Mouse (Mus musculus): ENCODE data around the gene Abcb4. TPM values are rescaled to one million over a fixed set of nuclear protein-coding genes. Genes with fewer than 3 reads are reported as not detected.

Gene Abcb4
- total and polyA plus RNA-seq, 3 experiments, result 0.27 to 0.68 (median 0.29) TPM

DNA sequence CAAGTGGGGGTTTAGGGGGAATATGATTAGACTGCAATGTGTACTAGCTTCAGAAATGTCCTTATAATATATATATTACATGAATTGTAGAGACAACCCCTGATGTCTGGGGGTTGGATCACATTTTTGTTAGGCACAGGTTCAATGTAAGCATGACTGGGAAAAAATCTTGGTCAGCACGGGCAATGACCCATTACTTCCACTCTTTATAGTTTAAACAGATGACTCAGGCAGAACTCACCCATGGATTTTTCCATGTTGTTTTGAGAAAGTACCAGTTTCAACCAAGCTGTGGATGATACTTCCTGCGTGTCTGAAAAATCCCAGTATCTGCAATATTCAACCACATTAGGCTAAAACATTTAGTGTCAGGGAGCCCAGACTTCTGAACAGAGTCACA, 16.4 kb upstream of the Abcb4 start:
- no peak overlapping the region for H3K4me3 ChIP-seq (replicated peaks in 1 of 3; ENCODE audit: low read depth in 2 of 3, low read length in 2 of 3, poor library complexity in 1 of 3)
- H3K27me3 ChIP-seq (replicated peaks), result no peaks in the 10 kb centered on the region
- no peak overlapping the region for H3K27ac ChIP-seq (ENCODE audit: insufficient read depth, low read depth)
- TF ChIP-seq NRF1 (IDR thresholded peaks at IDR 0.05; ENCODE audit: low read depth, low read length), result no peak
- no peak for TF ChIP-seq MAFK (IDR thresholded peaks at IDR 0.05; ENCODE audit: insufficient replicate concordance, low read length)
- no peak for TF ChIP-seq ETS1 (conservative IDR thresholded peaks at IDR 0.05; ENCODE audit: low read depth, low read length)
- no peak for TF ChIP-seq KAT2A (IDR thresholded peaks at IDR 0.05; ENCODE audit: insufficient replicate concordance, low read length)
- TF ChIP-seq RAD21 (IDR thresholded peaks at IDR 0.05; ENCODE audit: low read depth, low read length), result no peak
- TF ChIP-seq POLR2A (IDR thresholded peaks at IDR 0.05; ENCODE audit: low read depth, low read length), result no peak
- no peak for TF ChIP-seq SIN3A (IDR thresholded peaks at IDR 0.05; ENCODE audit: low read length)
- no peak for TF ChIP-seq POLR2AphosphoS2 (IDR thresholded peaks at IDR 0.05; ENCODE audit: low read depth, low read length)
- no peak for TF ChIP-seq ELF1 (IDR thresholded peaks at IDR 0.05; ENCODE audit: low read depth, low read length)
- no peak for TF ChIP-seq RCOR1 (conservative IDR thresholded peaks at IDR 0.05; ENCODE audit: low read depth, low read length)
- no peak; the same call in 1 of the 2 replicates for TF ChIP-seq EP300 (IDR thresholded peaks at IDR 0.05; ENCODE audit: low read length)
- TF ChIP-seq ZC3H11A (IDR thresholded peaks at IDR 0.05; ENCODE audit: low read depth, low read length), result no peak
- TF ChIP-seq ZMIZ1 (IDR thresholded peaks at IDR 0.05; ENCODE audit: low read depth, low read length), result no peak
- no peak for TF ChIP-seq UBTF (IDR thresholded peaks at IDR 0.05; ENCODE audit: low read depth, low read length)
- no peak for TF ChIP-seq TCF12 (IDR thresholded peaks at IDR 0.05; ENCODE audit: low read depth, low read length)
- TF ChIP-seq ZKSCAN1 (IDR thresholded peaks at IDR 0.05; ENCODE audit: borderline replicate concordance, low read depth, low read length), result no peak
- no peak for TF ChIP-seq USF1 (IDR thresholded peaks at IDR 0.05; ENCODE audit: low read depth, low read length)
- no peaks in the 10 kb centered on the region for H3K36me3 ChIP-seq (replicated peaks in 1 of 2; ENCODE audit: control insufficient read depth in 1 of 2, insufficient read depth in 1 of 2, low read length in 1 of 2)
- no peaks in the 10 kb centered on the region for H3K79me2 ChIP-seq (replicated peaks; ENCODE audit: control insufficient read depth, extremely low read depth, insufficient read depth, poor library complexity, severe bottlenecking)
- no peak overlapping the region for H3K4me2 ChIP-seq (ENCODE audit: insufficient read depth, low read depth, poor library complexity, severe bottlenecking)
- in situ Hi-C loops (cut with MboI; ENCODE audit: low pct_ligation_motif_present, low pct_unique_long_range_greater_than_20kb, low sequenced_read_pairs) (no loop called here), dilution Hi-C loops (cut with MboI; ENCODE audit: extremely low pct_ligation_motif_present, extremely low pct_unique_long_range_greater_than_20kb, low sequenced_read_pairs) (no loop called here)
- H3K4me1 ChIP-seq (ENCODE audit: control insufficient read depth in 1 of 2, insufficient read depth in 2 of 2), result peaks cover 0 to 8% of the 10 kb centered on the region in 2 experiments; a peak in 2 of 4 replicates
- H3K9ac ChIP-seq (ENCODE audit: insufficient read depth, low read depth), result no peak overlapping the region
- no peaks in the 10 kb centered on the region for H3K9me3 ChIP-seq (replicated peaks; ENCODE audit: low read length)
- DNase-seq (ENCODE audit: extremely low read depth), result no peak

DNA sequence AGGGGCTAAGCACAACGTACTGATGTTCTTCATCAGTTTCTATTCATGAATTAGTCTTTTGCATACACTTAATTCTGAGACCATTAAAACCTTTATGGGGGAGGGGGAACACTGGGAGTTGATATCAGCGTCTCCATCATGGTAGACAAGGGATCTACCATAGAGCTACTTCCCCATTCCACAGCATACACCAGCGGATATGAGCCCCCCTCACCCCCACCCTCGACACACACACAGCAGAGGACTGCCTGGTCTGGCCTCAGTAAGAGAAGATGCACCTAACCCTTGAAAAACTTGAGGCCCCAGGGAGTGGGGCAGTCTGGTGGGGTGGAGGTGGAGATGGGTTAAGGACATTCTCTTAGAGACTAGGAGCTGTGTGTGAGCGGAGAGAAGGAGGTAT, 15.7 kb upstream of the Abcb4 start:
- Histone ChIP-seq H3K9me3 (replicated peaks; ENCODE audit: low read length) (no peaks in the 10 kb centered on the region), H3K4me2 (ENCODE audit: insufficient read depth, low read depth, poor library complexity, severe bottlenecking) (no peak overlapping the region), H3K4me1 (ENCODE audit: control insufficient read depth in 1 of 2, insufficient read depth in 2 of 2) (peaks cover 0 to 8% of the 10 kb centered on the region in 2 experiments; a peak in 2 of 4 replicates), H3K27me3 (replicated peaks) (no peaks in the 10 kb centered on the region), H3K4me3 (replicated peaks in 1 of 3; ENCODE audit: low read depth in 2 of 3, low read length in 2 of 3, poor library complexity in 1 of 3) (no peak overlapping the region), H3K36me3 (replicated peaks in 1 of 2; ENCODE audit: control insufficient read depth in 1 of 2, insufficient read depth in 1 of 2, low read length in 1 of 2) (no peaks in the 10 kb centered on the region), H3K27ac (ENCODE audit: insufficient read depth, low read depth) (no peak overlapping the region), H3K9ac (ENCODE audit: insufficient read depth, low read depth) (no peak overlapping the region), H3K79me2 (replicated peaks; ENCODE audit: control insufficient read depth, extremely low read depth, insufficient read depth, poor library complexity, severe bottlenecking) (no peaks in the 10 kb centered on the region)
- no peak for TF ChIP-seq ELF1 (IDR thresholded peaks at IDR 0.05; ENCODE audit: low read depth, low read length)
- dilution Hi-C loops (cut with MboI; ENCODE audit: extremely low pct_ligation_motif_present, extremely low pct_unique_long_range_greater_than_20kb, low sequenced_read_pairs), result no loop called here
- no peak for DNase-seq (ENCODE audit: extremely low read depth)
- in situ Hi-C loops (cut with MboI; ENCODE audit: low pct_ligation_motif_present, low pct_unique_long_range_greater_than_20kb, low sequenced_read_pairs), result no loop called here
